Mouse (Mus musculus) liver, adult 2 months (tissue): ENCODE measurements at regions not wholly inside any gene's neighbourhood (a gene's known extent, or its start where the extent isn't known, plus 50 kb on each side); places are given as distances from the start of the nearest gene placed in this dataset.

Experiments used
- CTCF ChIP-seq: fragments of 200-500 bp; IDR thresholded peaks from 2 replicates; pipeline ENCODE4 v1.5.1; 2011; ENCODE audit warnings: low read depth, low read length, control low read depth
- POLR2A ChIP-seq: fragments of 200-500 bp; IDR thresholded peaks from 2 replicates; pipeline ENCODE4 v1.6.1; 2011; ENCODE audit warnings: low read length, control low read depth; ENCODE audit not compliant: insufficient read depth; ENCODE audit errors: extremely low read depth

GRCm38 (mm10) chr2:74264963-74265362 lies 314.3 kb downstream of the Lnpk start:
- TF ChIP-seq CTCF (no peak), POLR2A (no peak)
